Mouse (Mus musculus): ENCODE data around the gene Mlec.

DNA sequence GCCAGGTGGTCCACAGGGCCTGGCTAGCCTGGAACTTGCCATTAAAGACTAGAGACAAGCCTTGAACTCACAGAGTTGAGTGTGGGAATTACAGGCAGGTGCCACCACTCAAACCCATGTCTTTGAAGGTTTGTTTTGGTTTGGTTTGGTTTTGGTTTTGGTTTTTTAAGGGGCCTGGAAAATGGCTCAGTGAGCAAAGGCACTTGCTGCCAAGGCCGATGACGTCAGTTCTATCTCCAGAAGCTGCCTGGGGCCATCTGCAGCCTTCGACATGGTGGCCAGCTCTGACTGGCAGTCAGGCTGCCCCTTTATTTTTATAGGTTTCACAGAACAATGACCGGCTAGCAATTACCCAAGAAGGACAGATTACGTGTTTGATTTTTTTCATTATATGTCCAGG lies 37.0 kb downstream of the Mlec start:
- TF ChIP-seq NANOG (IDR thresholded peaks at IDR 0.05; ENCODE audit: borderline replicate concordance, low read length), result no peak
- TF ChIP-seq CTCF (conservative IDR thresholded peaks at IDR 0.05; ENCODE audit: low read length), result no peak
- TF ChIP-seq POU5F1 (IDR thresholded peaks at IDR 0.05; ENCODE audit: borderline replicate concordance, low read length), result no peak
